Mouse (Mus musculus) forebrain, embryonic 11.5 days (tissue): ENCODE data around the gene Dyrk1a. TPM values are rescaled to one million over a fixed set of nuclear protein-coding genes. Genes with fewer than 3 reads are reported as not detected.

Source experiments
- polyA plus RNA-seq: library from polyadenylated mRNA; unstranded; fragments of >200 nt; fragmentation: Nextera tagmentation; extraction: Ambion mirVana; gene quantifications from 2 replicates; pipeline ENCODE4 v1.2.1, GENCODE M21; 2014

Dyrk1a gene
- polyA plus RNA-seq, 1 experiment from 2014 or later: 12.0 TPM

Other genes starting within 250 kb of the Dyrk1a start
- gene Ripply3, start 241.6 kb upstream of the Dyrk1a start, polyA plus RNA-seq: 5.4 and 5.7 TPM in 2 replicates
- gene Ttc3, start 199.4 kb upstream of the Dyrk1a start, polyA plus RNA-seq: 458 and 484 TPM in 2 replicates
- gene Pigp, start 198.2 kb upstream of the Dyrk1a start, polyA plus RNA-seq: 92.3 and 97.6 TPM in 2 replicates
- gene Vps26c, start 43.2 kb upstream of the Dyrk1a start, polyA plus RNA-seq: 51.3 and 59.6 TPM in 2 replicates